Comparison of ENCODE assay signal across 4 mouse cellular contexts in the genomic region with DNA sequence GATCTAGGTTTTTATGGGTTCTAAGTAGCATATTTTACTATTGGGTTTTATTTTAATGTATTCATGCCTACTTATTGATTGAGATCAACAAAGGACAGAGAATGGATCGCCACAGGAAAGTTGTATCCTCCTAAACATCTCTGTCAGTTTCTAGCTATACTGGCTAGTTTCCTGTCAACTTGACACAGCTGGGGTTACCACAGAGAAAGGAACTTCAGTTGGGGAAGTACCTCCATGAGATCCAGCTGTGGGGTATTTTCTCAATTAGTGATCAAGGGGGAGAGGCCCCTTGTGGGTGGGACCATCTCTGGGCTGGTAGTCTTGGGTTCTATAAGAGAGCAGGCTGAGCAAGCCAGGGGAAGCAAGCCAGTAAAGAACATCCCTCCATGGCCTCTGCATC.
DNase-seq lines count a peak whose midpoint lies in the region; ATAC-seq and TF ChIP-seq lines count a peak whose summit lies in the region.
"Not testable (repeated sequence)": the region's sequence is repeated elsewhere in the genome, so short reads cannot be mapped to it uniquely, and the experiment has no call there.

No protein-coding gene starts in this region.

- H3K36me3 ChIP-seq in CH12.LX (replicated peaks in 1 of 2; ENCODE audit: control insufficient read depth in 1 of 2, insufficient read depth in 1 of 2, low read length in 1 of 2); intestine, embryonic 14.5 days (ENCODE audit: control insufficient read depth, insufficient read depth, low read length): not testable (repeated sequence)

- not testable (repeated sequence) for H3K4me2 ChIP-seq in CH12.LX (ENCODE audit: insufficient read depth, low read depth, poor library complexity, severe bottlenecking); intestine, embryonic 14.5 days (ENCODE audit: low read length)

- DNase-seq in A20 (ENCODE audit: low read depth, low spot score) (peak; percentile 43), CH12.LX (ENCODE audit: extremely low read depth) (peak; percentile 51)
- peak; percentile 80 for DNase-seq in heart, adult 11 months
- peak; percentile 12 for DNase-seq in intestine, embryonic 14.5 days (ENCODE audit: low spot score)

- TF ChIP-seq RAD21 in CH12.LX (IDR thresholded peaks at IDR 0.05; ENCODE audit: low read depth, low read length) = not testable (repeated sequence)

- H3K27me3 ChIP-seq in CH12.LX (replicated peaks); intestine, embryonic 14.5 days (replicated peaks; ENCODE audit: control insufficient read depth, insufficient read depth, low read length): not testable (repeated sequence)

- not testable (repeated sequence) for TF ChIP-seq EP300 in CH12.LX (IDR thresholded peaks at IDR 0.05; ENCODE audit: low read length)

- not testable (repeated sequence) for H3K9ac ChIP-seq in CH12.LX (ENCODE audit: insufficient read depth, low read depth); intestine, embryonic 14.5 days (ENCODE audit: low read length)

- not testable (repeated sequence) for H3K27ac ChIP-seq in CH12.LX (ENCODE audit: insufficient read depth, low read depth); intestine, embryonic 14.5 days (ENCODE audit: low read depth)

- not testable (repeated sequence) for H3K79me2 ChIP-seq in CH12.LX (replicated peaks; ENCODE audit: control insufficient read depth, extremely low read depth, insufficient read depth, poor library complexity, severe bottlenecking)

- ATAC-seq in intestine, embryonic 14.5 days (replicated peaks; ENCODE audit: low FRiP score, low TSS enrichment, low read depth) = not testable (repeated sequence)

- WGBS in intestine, embryonic 14.5 days = 89% methylated on average over 1 of the region's 1 CpGs

- not testable (repeated sequence) for TF ChIP-seq POLR2A in CH12.LX (IDR thresholded peaks at IDR 0.05; ENCODE audit: low read depth, low read length)

- dilution Hi-C loops in CH12.LX (cut with MboI; ENCODE audit: extremely low pct_ligation_motif_present, extremely low pct_unique_long_range_greater_than_20kb, low sequenced_read_pairs) = not testable (repeated sequence)

- in situ Hi-C loops in CH12.LX (cut with MboI; ENCODE audit: low pct_ligation_motif_present, low pct_unique_long_range_greater_than_20kb, low sequenced_read_pairs) = not testable (repeated sequence)

- not testable (repeated sequence) for H3K9me3 ChIP-seq in CH12.LX (replicated peaks; ENCODE audit: low read length); intestine, embryonic 14.5 days (ENCODE audit: control insufficient read depth, low read length)

- not testable (repeated sequence) for TF ChIP-seq CTCF in CH12.LX (conservative IDR thresholded peaks at IDR 0.05 in 1 of 2, IDR thresholded peaks at IDR 0.05 in 1 of 2; ENCODE audit: low read depth in 2 of 2, low read length in 2 of 2)

- peaks cover 2 to 20% of the 10 kb centered on the region in 2 experiments; a peak in 3 of 4 replicates for H3K4me1 ChIP-seq in CH12.LX (ENCODE audit: control insufficient read depth in 1 of 2, insufficient read depth in 2 of 2)
- H3K4me1 ChIP-seq in intestine, embryonic 14.5 days (replicated peaks; ENCODE audit: control insufficient read depth, insufficient read depth, low read length) = not testable (repeated sequence)

- not testable (repeated sequence) for H3K4me3 ChIP-seq in CH12.LX (replicated peaks in 1 of 3; ENCODE audit: low read depth in 2 of 3, low read length in 2 of 3, poor library complexity in 1 of 3); intestine, embryonic 14.5 days (ENCODE audit: low read depth, low read length)

TF ChIP-seq in CH12.LX, 34 proteins besides CTCF, POLR2A, EP300 and RAD21:
- peak; percentile 30 for TF ChIP-seq ETS1 (conservative IDR thresholded peaks at IDR 0.05; ENCODE audit: low read depth, low read length)

Comparison
In these comparisons a context has a peak if more than half of its experiments do, and no peak if none do; other contexts are left out.
1. DNase-seq: peak in every context shown above with its lines; median percentile 80 in heart, adult 11 months; 51 in CH12.LX; 43 in A20; 12 in intestine, embryonic 14.5 days.